Mouse (Mus musculus) lung, adult 2 months (tissue): ENCODE results near the gene Dapp1.

ENCODE experiments used
- CTCF ChIP-seq: fragments of 200-500 bp; IDR thresholded peaks from 2 replicates; pipeline ENCODE4 v1.5.1; 2011; ENCODE audit warnings: mild to moderate bottlenecking, low read length, control low read depth; ENCODE audit not compliant: insufficient read depth
- POLR2A ChIP-seq: fragments of 200-500 bp; IDR thresholded peaks from 2 replicates; pipeline ENCODE4 v1.6.1; 2011; ENCODE audit warnings: low read depth, mild to moderate bottlenecking, control low read depth, low read length, borderline replicate concordance; ENCODE audit errors: extremely low read depth

DNA sequence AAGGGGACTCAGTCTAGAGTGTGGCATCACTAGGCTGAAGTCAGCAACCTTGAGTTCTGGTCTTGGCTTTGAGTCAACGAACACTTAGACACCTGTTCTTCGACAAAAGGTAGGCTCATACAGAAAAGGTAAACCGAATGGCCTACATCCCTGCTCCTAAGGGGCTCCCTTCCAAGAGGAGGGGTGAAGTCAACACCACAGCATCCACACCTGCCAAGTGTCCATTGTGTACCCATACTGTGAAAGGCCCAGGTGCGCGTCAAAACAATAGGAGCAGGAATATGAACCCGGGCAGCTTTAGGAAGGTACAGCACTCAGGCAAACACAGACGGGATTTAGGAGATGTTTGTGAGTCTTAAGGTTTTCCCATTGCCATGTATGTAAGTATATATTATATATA lies 8.4 kb downstream of the Dapp1 start:
- TF ChIP-seq CTCF (no peak), POLR2A (no peak)
